Mouse (Mus musculus) forebrain, embryonic 13.5 days (tissue): ENCODE results near the gene Rgp1. TPM values are rescaled to one million over a fixed set of nuclear protein-coding genes. Genes with fewer than 3 reads are reported as not detected.

Experiments used
- ATAC-seq: fragments of 200-750 bp; cut with Nextera tagmentation; 2 replicates; pipeline ENCODE4 v1.8.0; 2017
- H3K27ac ChIP-seq: fragments of 300-500 bp; sonication (generic); 2 replicates; pipeline ENCODE4 v1.5.1; 2015; ENCODE audit warnings: inconsistent platforms, mild to moderate bottlenecking, moderate library complexity
- H3K27me3 ChIP-seq: fragments of 300-500 bp; sonication (generic); 2 replicates; pipeline ENCODE4 v1.6.1; 2015; ENCODE audit warnings: mild to moderate bottlenecking, inconsistent platforms
- H3K36me3 ChIP-seq: fragments of 300-500 bp; sonication (generic); 2 replicates; pipeline ENCODE4 v1.6.1; 2015; ENCODE audit warnings: mild to moderate bottlenecking, inconsistent platforms; ENCODE audit not compliant: poor library complexity, severe bottlenecking
- H3K4me1 ChIP-seq: fragments of 300-500 bp; sonication (generic); 2 replicates; pipeline ENCODE4 v1.6.1; 2015; ENCODE audit warnings: inconsistent platforms
- H3K4me2 ChIP-seq: fragments of 300-500 bp; sonication (generic); 2 replicates; pipeline ENCODE4 v1.6.1; 2015; ENCODE audit warnings: inconsistent platforms, mild to moderate bottlenecking, moderate library complexity
- H3K4me3 ChIP-seq: fragments of 300-500 bp; sonication (generic); 2 replicates; pipeline ENCODE4 v1.5.1; 2015; ENCODE audit warnings: mild to moderate bottlenecking, inconsistent platforms
- H3K9ac ChIP-seq: fragments of 300-500 bp; sonication (generic); 2 replicates; pipeline ENCODE4 v1.6.1; 2015; ENCODE audit warnings: mild to moderate bottlenecking, inconsistent platforms
- H3K9me3 ChIP-seq: fragments of 300-500 bp; sonication (generic); replicated peaks from 2 replicates; pipeline ENCODE4 v1.6.1; 2016; ENCODE audit warnings: inconsistent platforms
- WGBS: fragments of 180-500 bp; shearing (Covaris S2); methylation state at CpG from one replicate; pipeline ENCODE4 v1.1.7; 2015; 5-methylcytosine and 5-hydroxymethylcytosine counted together
- polyA plus RNA-seq: library from polyadenylated mRNA; unstranded; fragments of >200 nt; fragmentation: Nextera tagmentation; extraction: Ambion mirVana; gene quantifications from 2 replicates; pipeline ENCODE4 v1.2.1, GENCODE M21; 2015

The Rgp1 gene
- polyA plus RNA-seq, 1 experiment from 2014 or later = 27.5 TPM

DNA sequence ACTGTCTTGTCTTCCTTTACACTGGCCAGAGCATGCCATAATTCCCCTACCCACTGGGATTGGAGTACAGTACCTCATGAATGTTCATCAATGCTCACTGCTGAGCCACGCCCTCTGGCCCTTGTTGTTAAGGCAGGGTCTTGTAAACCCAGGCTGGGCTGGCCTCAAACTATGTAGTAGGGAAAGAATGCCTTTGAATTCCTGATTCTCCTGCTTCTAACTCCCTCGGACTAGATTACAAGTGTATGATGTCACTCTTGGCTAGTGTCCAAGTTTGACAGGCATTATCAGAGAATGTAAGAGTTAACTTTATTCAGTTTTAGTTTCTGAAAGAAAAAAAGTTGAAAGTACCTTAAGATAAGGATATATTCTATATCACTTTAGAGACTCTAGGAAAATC is 14.3 kb upstream of the Rgp1 start:
- ATAC-seq = no peak
- Histone ChIP-seq H3K9me3 (no peaks in the 10 kb centered on the region), H3K4me3 (no peak overlapping the region), H3K27ac (no peak overlapping the region), H3K36me3 (peaks cover 51% of the 10 kb centered on the region), H3K4me2 (peak overlapping the region; percentile 80), H3K27me3 (no peaks in the 10 kb centered on the region), H3K9ac (no peak overlapping the region), H3K4me1 (peaks cover 37% of the 10 kb centered on the region)
- 34% methylated on average over 2 of the region's 2 CpGs for WGBS

DNA sequence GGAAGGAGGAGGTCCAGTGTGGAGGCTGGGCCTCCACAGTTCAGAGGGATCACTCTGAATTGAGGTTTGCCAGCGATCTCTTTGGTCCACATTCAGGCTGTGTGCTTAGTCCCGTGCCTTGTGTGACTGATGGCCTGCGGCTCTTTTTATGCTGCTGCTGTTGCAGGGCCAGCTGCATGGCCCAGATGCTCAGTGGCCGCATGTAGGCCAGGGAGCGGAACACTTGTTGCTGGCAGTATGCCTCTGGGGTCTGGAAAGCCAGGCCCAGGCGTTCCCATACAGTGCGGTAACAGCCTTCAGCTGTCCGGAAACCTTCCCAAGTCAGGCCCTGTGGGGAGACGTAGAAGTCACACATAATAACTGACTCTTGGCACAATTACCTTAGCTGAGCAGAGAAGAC is 11.4 kb upstream of the Rgp1 start:
- WGBS = 94% methylated on average over 9 of the region's 9 CpGs
- H3K36me3 ChIP-seq = peaks cover 80% of the 10 kb centered on the region
- H3K9ac ChIP-seq = no peak overlapping the region
- peaks cover 15% of the 10 kb centered on the region for H3K4me1 ChIP-seq
- H3K27me3 ChIP-seq = no peaks in the 10 kb centered on the region
- no peak overlapping the region for H3K4me2 ChIP-seq
- no peak overlapping the region for H3K27ac ChIP-seq
- ATAC-seq = no peak
- H3K4me3 ChIP-seq = no peak overlapping the region
- H3K9me3 ChIP-seq = no peaks in the 10 kb centered on the region

DNA sequence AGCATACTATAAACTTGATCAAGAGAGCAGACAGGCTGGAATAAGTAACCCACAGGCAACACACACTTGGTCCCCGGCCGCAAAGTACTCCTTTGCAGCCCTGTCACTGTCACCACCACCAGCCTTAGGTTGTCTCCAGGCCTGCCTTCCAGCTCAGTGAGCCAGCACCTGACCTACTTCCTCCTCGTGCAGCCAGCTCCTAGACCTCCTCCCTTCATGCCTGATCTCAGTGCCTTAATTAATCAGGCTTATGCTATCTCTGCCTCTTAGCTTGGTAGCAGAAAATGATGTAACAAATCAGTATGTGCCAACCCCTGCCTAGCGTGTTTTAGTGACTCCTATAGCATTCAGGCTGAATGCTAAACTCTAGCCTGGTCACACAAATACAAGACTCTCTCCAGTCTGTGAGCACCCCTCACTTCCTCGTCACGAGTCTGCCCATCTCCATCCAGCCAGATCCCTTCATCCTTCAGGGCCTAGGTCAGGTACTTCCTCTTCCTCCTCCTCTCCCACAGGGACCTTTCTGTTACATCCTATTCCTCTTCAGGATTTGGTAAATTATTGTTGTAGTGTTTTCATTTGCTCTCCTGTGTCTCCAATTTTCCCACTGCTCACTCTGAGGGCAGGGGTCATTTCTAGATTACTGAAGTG is 7.0 kb upstream of the Rgp1 start:
- ATAC-seq = no peak
- 91% methylated on average over 6 of the region's 6 CpGs for WGBS
- no peak overlapping the region for H3K4me2 ChIP-seq

DNA sequence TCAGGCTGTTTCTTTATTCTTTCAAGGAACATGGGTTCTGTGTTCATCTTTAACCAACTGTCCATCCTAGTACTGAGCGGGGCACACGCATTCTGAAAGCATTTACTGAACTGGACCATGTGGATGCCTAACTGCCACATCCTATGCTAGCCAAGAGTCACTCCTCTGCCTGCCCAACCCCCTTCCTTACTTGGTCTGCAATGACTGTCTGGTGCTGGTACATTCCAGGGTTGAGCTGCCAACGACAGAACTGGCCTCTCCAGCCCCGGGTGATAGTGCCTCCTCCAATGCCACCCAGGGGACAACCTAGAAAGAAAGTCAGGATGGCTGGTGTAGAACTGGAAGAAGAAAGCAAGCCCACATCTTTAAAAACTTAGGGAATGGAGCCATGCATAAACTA is 5.0 kb upstream of the Rgp1 start:
- H3K4me1 ChIP-seq = peaks cover 36% of the 10 kb centered on the region
- H3K4me3 ChIP-seq = no peak overlapping the region
- no peaks in the 10 kb centered on the region for H3K27me3 ChIP-seq
- no peaks in the 10 kb centered on the region for H3K9me3 ChIP-seq
- no peak for ATAC-seq
- H3K27ac ChIP-seq = no peak overlapping the region
- no peak overlapping the region for H3K9ac ChIP-seq
- WGBS = 88% methylated on average over 4 of the region's 4 CpGs
- H3K36me3 ChIP-seq = peaks cover 58% of the 10 kb centered on the region
- H3K4me2 ChIP-seq = no peak overlapping the region

More for the DNA sequence above, 7.0 kb upstream of the Rgp1 start:
- no peaks in the 10 kb centered on the region for H3K27me3 ChIP-seq
- no peak overlapping the region for H3K27ac ChIP-seq
- no peak overlapping the region for H3K4me3 ChIP-seq
- H3K9ac ChIP-seq = no peak overlapping the region
- H3K36me3 ChIP-seq = peaks cover 78% of the 10 kb centered on the region
- no peaks in the 10 kb centered on the region for H3K9me3 ChIP-seq
- peaks cover 18% of the 10 kb centered on the region for H3K4me1 ChIP-seq

DNA sequence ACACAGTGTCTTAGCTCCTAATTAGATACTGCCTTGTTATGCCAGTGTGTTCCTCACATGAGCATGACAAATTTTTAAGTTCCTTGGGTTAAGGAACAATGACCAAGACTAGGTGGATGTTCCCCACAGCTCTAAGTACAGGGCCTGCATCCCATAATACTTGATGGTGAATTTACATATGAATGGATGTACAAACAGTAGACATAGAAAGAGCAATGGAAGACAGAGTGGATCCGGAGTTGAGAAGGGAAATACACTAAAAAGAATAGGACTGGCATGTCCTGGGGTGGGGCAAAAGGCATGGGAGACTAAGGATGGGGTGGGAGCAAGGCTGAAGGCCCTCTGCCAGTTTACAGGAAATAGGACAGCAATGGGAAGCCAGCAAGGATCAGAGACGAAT is 3.2 kb upstream of the Rgp1 start:
- H3K9me3 ChIP-seq = no peaks in the 10 kb centered on the region
- no peaks in the 10 kb centered on the region for H3K27me3 ChIP-seq
- ATAC-seq = no peak
- H3K4me1 ChIP-seq = peaks cover 46% of the 10 kb centered on the region
- 0 out of 2 replicates have a peak overlapping the region, but pooled peaks have one; percentile 1 for H3K27ac ChIP-seq
- peak overlapping the region; percentile 94 for H3K4me2 ChIP-seq
- 43% methylated on average over 2 of the region's 2 CpGs for WGBS
- H3K9ac ChIP-seq = peak overlapping the region; percentile 53
- peaks cover 42% of the 10 kb centered on the region for H3K36me3 ChIP-seq
- peak overlapping the region; percentile 17; the same call in 1 of the 2 replicates for H3K4me3 ChIP-seq

DNA sequence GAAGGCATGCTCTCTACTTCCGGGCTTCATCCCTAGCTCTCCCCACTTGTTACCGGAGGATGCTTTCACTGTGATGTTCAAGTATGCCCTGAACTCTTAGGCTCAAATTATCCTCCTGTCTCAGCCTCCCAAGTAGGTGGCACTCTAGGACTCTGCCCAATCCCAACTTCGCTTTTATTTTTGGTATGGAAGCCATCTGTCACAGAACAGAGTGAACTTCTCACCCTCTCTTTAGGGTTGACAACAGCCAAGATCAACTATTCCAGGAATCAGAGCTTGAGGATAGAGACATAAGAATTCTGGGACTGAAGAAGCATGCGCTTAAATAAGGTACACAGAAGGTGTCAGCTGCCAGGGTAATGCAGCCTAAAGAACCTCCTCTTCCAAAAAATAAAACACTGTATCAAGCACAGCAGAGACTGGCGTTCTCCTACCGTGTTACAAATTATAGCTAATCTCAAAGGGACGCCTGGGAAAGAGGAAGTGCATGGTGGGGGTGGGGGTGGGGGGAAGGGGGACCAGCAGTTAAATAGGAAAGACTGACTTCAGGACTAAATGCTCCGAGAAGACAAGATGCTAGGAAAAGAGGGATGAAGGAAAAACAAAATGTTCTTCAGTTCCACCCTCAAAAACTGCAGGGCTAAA is 1.2 kb upstream of the Rgp1 start:
- H3K4me3 ChIP-seq = peak overlapping the region; percentile 88
- no peaks in the 10 kb centered on the region for H3K27me3 ChIP-seq
- no peak overlapping the region for H3K27ac ChIP-seq
- H3K36me3 ChIP-seq = peaks cover 42% of the 10 kb centered on the region
- ATAC-seq = no peak
- peaks cover 46% of the 10 kb centered on the region for H3K4me1 ChIP-seq
- H3K4me2 ChIP-seq = peak overlapping the region; percentile 94
- H3K9me3 ChIP-seq = no peaks in the 10 kb centered on the region
- 63% methylated on average over 8 of the region's 8 CpGs for WGBS
- peak overlapping the region; percentile 91 for H3K9ac ChIP-seq

DNA sequence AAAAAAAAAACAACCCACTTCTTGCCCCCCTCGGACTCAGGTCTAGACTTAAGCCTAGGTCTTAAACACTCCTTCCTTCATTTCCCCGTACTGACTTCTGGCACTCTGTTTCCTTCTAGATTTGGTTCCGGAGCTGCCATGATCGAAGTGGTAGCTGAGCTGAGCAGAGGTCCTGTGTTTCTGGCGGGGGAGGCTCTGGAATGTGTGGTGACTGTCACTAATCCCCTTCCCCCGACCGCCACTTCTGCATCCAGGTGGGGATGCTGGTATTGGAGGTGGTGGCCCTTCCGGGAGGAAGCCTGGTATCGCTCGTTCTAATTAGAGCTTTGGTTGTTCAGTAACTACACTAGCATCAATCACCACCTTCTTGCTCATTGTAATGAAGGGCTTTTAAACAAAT is 741 bp downstream of the Rgp1 start:
- Histone ChIP-seq H3K9ac (peak overlapping the region; percentile 91), H3K4me2 (peak overlapping the region; percentile 94), H3K4me1 (peaks cover 46% of the 10 kb centered on the region), H3K27ac (peak overlapping the region; percentile 72; the same call in 1 of the 2 replicates), H3K9me3 (no peaks in the 10 kb centered on the region), H3K27me3 (no peaks in the 10 kb centered on the region), H3K36me3 (peaks cover 42% of the 10 kb centered on the region), H3K4me3 (peak overlapping the region; percentile 88)
- WGBS = 9% methylated on average over 10 of the region's 10 CpGs
- ATAC-seq = no peak

DNA sequence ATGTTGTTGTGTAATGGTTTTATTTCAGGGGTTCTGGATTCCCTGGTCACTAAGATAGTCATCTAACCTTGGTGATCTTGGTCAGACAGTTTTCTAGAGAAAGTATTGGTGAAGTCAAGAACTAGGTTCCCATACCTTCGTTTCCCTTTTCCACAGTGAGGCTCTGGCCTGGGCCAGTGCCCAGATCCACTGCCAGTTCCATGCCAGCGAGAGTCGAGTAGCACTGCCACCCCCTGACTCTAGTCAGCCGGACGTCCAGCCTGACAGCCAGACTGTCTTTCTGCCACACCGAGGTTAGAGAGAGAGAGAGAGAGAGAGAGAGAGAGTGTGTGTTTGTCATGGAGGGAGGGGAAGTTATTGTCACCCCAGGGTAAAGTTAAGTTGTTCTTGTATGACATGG is 1.2 kb downstream of the Rgp1 start:
- peak overlapping the region; percentile 88 for H3K4me3 ChIP-seq
- H3K36me3 ChIP-seq = peaks cover 45% of the 10 kb centered on the region
- H3K27me3 ChIP-seq = no peaks in the 10 kb centered on the region
- H3K9me3 ChIP-seq = no peaks in the 10 kb centered on the region
- H3K27ac ChIP-seq = no peak overlapping the region
- ATAC-seq = no peak
- 84% methylated on average over 6 of the region's 6 CpGs for WGBS
- H3K9ac ChIP-seq = peak overlapping the region; percentile 91
- H3K4me1 ChIP-seq = peaks cover 46% of the 10 kb centered on the region
- peak overlapping the region; percentile 94 for H3K4me2 ChIP-seq

DNA sequence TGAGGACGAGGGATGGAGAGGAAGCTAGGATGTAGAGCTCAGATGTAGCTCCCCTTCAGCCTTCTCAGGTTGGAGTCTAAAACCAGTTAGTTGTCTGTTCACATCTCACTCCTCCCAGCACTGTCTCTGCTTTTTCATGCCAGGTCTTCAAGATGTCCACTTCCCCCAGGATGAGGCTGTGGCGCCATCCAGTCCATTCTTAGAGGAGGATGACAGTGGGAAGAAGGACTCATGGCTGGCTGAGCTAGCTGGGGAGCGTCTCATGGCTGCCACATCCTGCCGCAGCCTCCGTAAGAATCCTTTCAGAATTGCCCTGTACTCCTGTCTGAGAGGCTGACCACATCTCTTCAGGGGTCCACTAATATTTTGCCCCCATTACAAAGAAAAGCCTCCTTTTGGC is 2.2 kb downstream of the Rgp1 start:
- ATAC-seq = no peak
- Histone ChIP-seq H3K36me3 (peaks cover 51% of the 10 kb centered on the region), H3K27ac (no peak overlapping the region), H3K4me1 (peaks cover 36% of the 10 kb centered on the region), H3K4me3 (no peak overlapping the region), H3K9ac (no peak overlapping the region), H3K4me2 (no peak overlapping the region), H3K27me3 (no peaks in the 10 kb centered on the region), H3K9me3 (no peaks in the 10 kb centered on the region)
- WGBS = 91% methylated on average over 5 of the region's 5 CpGs

DNA sequence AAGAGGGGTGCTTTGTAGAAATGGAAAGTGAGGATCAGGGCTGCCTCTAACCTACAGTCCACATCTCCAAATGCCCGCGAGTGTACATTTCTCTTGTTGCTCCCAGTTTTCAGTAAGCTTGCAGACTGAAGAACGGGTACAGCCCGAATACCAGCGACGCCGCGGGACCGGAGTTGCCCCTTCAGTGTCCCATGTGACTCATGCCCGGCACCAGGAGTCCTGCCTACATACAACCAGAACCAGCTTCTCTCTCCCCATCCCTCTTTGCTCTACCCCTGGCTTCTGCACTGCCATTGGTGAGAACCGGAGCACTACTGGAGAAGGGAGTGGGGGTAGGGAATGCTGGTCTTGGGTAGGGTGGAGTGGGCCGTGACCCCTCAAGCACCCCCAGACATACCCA is 2.9 kb downstream of the Rgp1 start:
- no peak overlapping the region for H3K27ac ChIP-seq
- no peak for ATAC-seq
- 96% methylated on average over 12 of the region's 12 CpGs for WGBS

DNA sequence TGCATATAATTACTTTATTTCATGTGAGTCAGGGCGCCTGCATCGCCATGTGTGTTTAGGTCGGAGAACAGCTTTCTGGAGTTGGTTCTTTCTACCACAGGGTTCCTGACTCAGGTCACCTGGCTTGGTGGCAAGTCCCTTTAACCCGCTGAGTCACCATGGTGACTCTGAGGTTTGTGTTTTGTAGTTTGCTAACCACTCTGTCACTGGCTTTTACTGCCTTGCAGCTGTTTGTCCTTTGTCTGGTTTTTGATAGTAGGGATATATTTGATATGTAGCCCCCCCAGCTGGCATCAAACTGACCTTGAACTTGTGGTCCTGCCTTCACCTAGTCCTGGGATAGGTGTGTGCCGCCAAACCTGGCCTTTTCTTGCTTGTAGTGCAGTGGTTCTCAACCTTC is 3.7 kb downstream of the Rgp1 start:
- H3K36me3 ChIP-seq = peaks cover 51% of the 10 kb centered on the region
- H3K9me3 ChIP-seq = no peaks in the 10 kb centered on the region
- H3K27me3 ChIP-seq = no peaks in the 10 kb centered on the region
- peaks cover 21% of the 10 kb centered on the region for H3K4me1 ChIP-seq
- no peak for ATAC-seq
- 94% methylated on average over 5 of the region's 5 CpGs for WGBS
- no peak overlapping the region for H3K4me3 ChIP-seq
- no peak overlapping the region for H3K9ac ChIP-seq
- H3K4me2 ChIP-seq = no peak overlapping the region
- H3K27ac ChIP-seq = no peak overlapping the region

More for the DNA sequence above, 2.9 kb downstream of the Rgp1 start:
- no peaks in the 10 kb centered on the region for H3K27me3 ChIP-seq
- H3K36me3 ChIP-seq = peaks cover 51% of the 10 kb centered on the region
- no peaks in the 10 kb centered on the region for H3K9me3 ChIP-seq
- no peak overlapping the region for H3K9ac ChIP-seq
- H3K4me3 ChIP-seq = no peak overlapping the region
- H3K4me2 ChIP-seq = no peak overlapping the region
- peaks cover 29% of the 10 kb centered on the region for H3K4me1 ChIP-seq

DNA sequence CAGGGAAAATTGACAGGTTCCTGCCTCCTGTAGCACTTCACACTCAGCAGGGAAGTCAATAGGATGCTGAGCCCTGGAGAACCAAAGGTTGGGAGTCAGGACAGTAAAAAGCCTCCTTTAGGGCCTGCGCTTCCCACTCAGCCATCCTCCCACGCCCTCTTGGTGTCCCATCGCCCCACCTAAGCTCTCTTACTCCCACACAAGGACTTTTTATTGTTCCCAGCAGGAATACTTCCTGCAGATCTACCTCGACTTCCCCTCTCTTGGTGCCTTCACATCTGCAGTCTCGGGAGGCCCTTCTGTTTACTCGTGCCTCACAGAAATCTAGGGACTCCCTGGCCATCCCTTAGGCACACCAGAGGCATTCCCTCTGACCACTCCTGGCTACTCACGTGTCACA is 4.9 kb downstream of the Rgp1 start:
- Histone ChIP-seq H3K4me1 (peaks cover 10% of the 10 kb centered on the region), H3K36me3 (peaks cover 51% of the 10 kb centered on the region), H3K27me3 (no peaks in the 10 kb centered on the region), H3K9me3 (no peaks in the 10 kb centered on the region), H3K27ac (no peak overlapping the region), H3K9ac (no peak overlapping the region), H3K4me2 (no peak overlapping the region), H3K4me3 (no peak overlapping the region)
- no peak for ATAC-seq
- WGBS = 81% methylated on average over 7 of the region's 7 CpGs
